Mouse (Mus musculus) CH12.LX (cell line): ENCODE measurements around the gene Trim17. TPM values are rescaled to one million over a fixed set of nuclear protein-coding genes. Genes with fewer than 3 reads are reported as not detected.

ENCODE experiments used
- DNase-seq: peaks from one replicate; pipeline ENCODE4 v3.0.0-alpha.2; 2013; ENCODE audit errors: extremely low read depth
- H3K27ac ChIP-seq: 2 replicates; pipeline ENCODE4 v1.5.1; 2012; ENCODE audit warnings: low read depth, mild to moderate bottlenecking, control low read depth, moderate library complexity; ENCODE audit not compliant: insufficient read depth
- H3K27me3 ChIP-seq: replicated peaks from 2 replicates; pipeline ENCODE3; 2012; ENCODE audit warnings: inconsistent platforms
- H3K36me3 ChIP-seq, 2 experiments: replicated peaks in 1 of 2; 2 replicates each; pipeline versions ENCODE3 to v1.6.1; 2012; ENCODE audit warnings: inconsistent platforms in 1 of 2, low read length in 1 of 2, mild to moderate bottlenecking in 1 of 2, mixed read lengths in 1 of 2, moderate library complexity in 1 of 2; ENCODE audit not compliant: control insufficient read depth in 1 of 2, insufficient read depth in 1 of 2
- H3K4me1 ChIP-seq, 2 experiments: 2 replicates each; pipeline ENCODE4 v1.6.1; 2012; ENCODE audit warnings: inconsistent platforms in 1 of 2, moderate library complexity in 1 of 2; ENCODE audit not compliant: insufficient read depth in 2 of 2, control insufficient read depth in 1 of 2
- H3K4me2 ChIP-seq: 2 replicates; pipeline ENCODE4 v1.6.1; 2012; ENCODE audit warnings: low read depth, mild to moderate bottlenecking, control low read depth; ENCODE audit not compliant: poor library complexity, insufficient read depth, severe bottlenecking
- H3K4me3 ChIP-seq, 3 experiments: fragments of 150-350 bp in 1 of 3; sonication (generic) in 1 of 3; replicated peaks in 1 of 3; 2 replicates each; pipeline versions ENCODE3 to v1.5.1; 2011 to 2012; ENCODE audit warnings: low read depth in 2 of 3, low read length in 2 of 3, mild to moderate bottlenecking in 2 of 3, moderate library complexity in 2 of 3, control low read depth in 1 of 3, improper control_type of control experiment in 1 of 3, inconsistent platforms in 1 of 3, mixed read lengths in 1 of 3; ENCODE audit not compliant: poor library complexity in 1 of 3
- H3K79me2 ChIP-seq: replicated peaks from 2 replicates; pipeline ENCODE4 v1.6.1; 2012; ENCODE audit warnings: mild to moderate bottlenecking, moderate library complexity; ENCODE audit not compliant: control insufficient read depth, poor library complexity, insufficient read depth, severe bottlenecking; ENCODE audit errors: extremely low read depth
- H3K9ac ChIP-seq: 2 replicates; pipeline ENCODE4 v1.6.1; 2012; ENCODE audit warnings: low read depth, mild to moderate bottlenecking, control low read depth, moderate library complexity; ENCODE audit not compliant: insufficient read depth
- H3K9me3 ChIP-seq: replicated peaks from 2 replicates; pipeline ENCODE3; 2012; ENCODE audit warnings: low read length, inconsistent platforms, mixed read lengths
- BHLHE40 ChIP-seq: IDR thresholded peaks from 2 replicates; pipeline ENCODE4 v1.6.1; 2011; ENCODE audit warnings: mild to moderate bottlenecking, low read depth, low read length, improper control_type of control experiment
- CTCF ChIP-seq, 2 experiments: IDR thresholded peaks in 1 of 2; conservative IDR thresholded peaks in 1 of 2; 2 replicates each; pipeline ENCODE4 v1.5.1; 2011 to 2012; ENCODE audit warnings: low read depth in 2 of 2, low read length in 2 of 2, improper control_type of control experiment in 1 of 2, inconsistent platforms in 1 of 2, mild to moderate bottlenecking in 1 of 2, moderate library complexity in 1 of 2
- EP300 ChIP-seq: IDR thresholded peaks from 2 replicates; pipeline ENCODE4 v1.6.1; 2011; ENCODE audit warnings: low read length, improper control_type of control experiment
- ETS1 ChIP-seq: conservative IDR thresholded peaks from 2 replicates; pipeline ENCODE4 v1.6.1; 2012; ENCODE audit warnings: low read depth, mild to moderate bottlenecking, inconsistent platforms, low read length, improper control_type of control experiment, moderate library complexity
- IRF4 ChIP-seq: IDR thresholded peaks from 2 replicates; pipeline ENCODE4 v1.6.1; 2014; ENCODE audit warnings: low read depth, mild to moderate bottlenecking, inconsistent platforms, low read length, improper control_type of control experiment
- MAX ChIP-seq: IDR thresholded peaks from 2 replicates; pipeline ENCODE4 v1.6.1; 2011; ENCODE audit warnings: low read length, improper control_type of control experiment
- MAZ ChIP-seq: IDR thresholded peaks from 2 replicates; pipeline ENCODE4 v1.6.1; 2012; ENCODE audit warnings: low read depth, mild to moderate bottlenecking, inconsistent platforms, low read length, improper control_type of control experiment, moderate library complexity
- MEF2A ChIP-seq: IDR thresholded peaks from 2 replicates; pipeline ENCODE4 v1.6.1; 2014; ENCODE audit warnings: low read depth, mild to moderate bottlenecking, inconsistent platforms, low read length, improper control_type of control experiment, borderline replicate concordance
- MXI1 ChIP-seq: IDR thresholded peaks from 2 replicates; pipeline ENCODE4 v1.6.1; 2011; ENCODE audit warnings: mild to moderate bottlenecking, low read depth, low read length, improper control_type of control experiment
- POLR2A ChIP-seq: IDR thresholded peaks from 2 replicates; pipeline ENCODE4 v1.6.1; 2011; ENCODE audit warnings: low read depth, mild to moderate bottlenecking, improper control_type of control experiment, low read length
- SIN3A ChIP-seq: IDR thresholded peaks from 2 replicates; pipeline ENCODE4 v1.6.1; 2012; ENCODE audit warnings: low read length, improper control_type of control experiment, inconsistent platforms
- SMC3 ChIP-seq: IDR thresholded peaks from 2 replicates; pipeline ENCODE4 v1.6.1; 2011; ENCODE audit warnings: low read depth, low read length, improper control_type of control experiment
- TBP ChIP-seq: conservative IDR thresholded peaks from 2 replicates; pipeline ENCODE4 v1.6.1; 2011; ENCODE audit warnings: low read depth, low read length, improper control_type of control experiment
- TCF12 ChIP-seq: IDR thresholded peaks from 2 replicates; pipeline ENCODE4 v1.6.1; 2014; ENCODE audit warnings: low read depth, mild to moderate bottlenecking, inconsistent platforms, low read length, improper control_type of control experiment
- USF2 ChIP-seq: conservative IDR thresholded peaks from 2 replicates; pipeline ENCODE4 v1.6.1; 2011; ENCODE audit warnings: low read depth, low read length, improper control_type of control experiment
- dilution Hi-C: fragments of 300-500 bp; cut with MboI; formaldehyde crosslinking; loops from 2 replicates; pipeline ENCODE4 v1.14.3; 2020; ENCODE audit warnings: low sequenced_read_pairs; ENCODE audit not compliant: extremely low pct_unique_long_range_greater_than_20kb, extremely low pct_ligation_motif_present
- in situ Hi-C: fragments of 300-500 bp; cut with MboI; formaldehyde crosslinking; loops from 3 replicates; pipeline ENCODE4 v1.14.3; 2019; ENCODE audit warnings: low sequenced_read_pairs, low pct_ligation_motif_present, low pct_unique_long_range_greater_than_20kb, mixed read lengths
- polyA plus RNA-seq: library from polyadenylated mRNA; unstranded; fragments of >175 nt; gene quantifications from 2 replicates; pipeline ENCODE4 v1.2.1, GENCODE M21; 2012; ENCODE audit warnings: low read depth; ENCODE audit not compliant: insufficient read length
- total RNA-seq, 2 experiments: library from RNA; depleted of rRNA; stranded (reverse); fragments of 300-350 nt in 1 of 2; fragments of >200 nt in 1 of 2; gene quantifications; 2 replicates each; pipeline ENCODE4 v1.2.3; 2012 to 2014

Trim17 gene
- total and polyA plus RNA-seq, 3 experiments: 0.47 to 0.49 TPM; not detected in 1

GRCm38 (mm10) chr11:58970831-58971530 lies 16.5 kb downstream of the Trim17 start:
- no peak for DNase-seq
- dilution Hi-C loops (no loop called here), in situ Hi-C loops (no loop called here)
- Histone ChIP-seq H3K9ac (no peak overlapping the region), H3K27me3 (no peaks in the 10 kb centered on the region), H3K36me3 (peaks cover 28 to 74% of the 10 kb centered on the region in 2 experiments), H3K79me2 (peaks cover 19% of the 10 kb centered on the region), H3K9me3 (no peaks in the 10 kb centered on the region), H3K4me2 (no peak overlapping the region), H3K4me3 (no peak overlapping the region), H3K4me1 (peaks cover 14 to 75% of the 10 kb centered on the region in 2 experiments), H3K27ac (peak overlapping the region; percentile 16; the same call in 1 of the 2 replicates)
- TF ChIP-seq SMC3 (no peak), CTCF (conservative IDR thresholded peaks at IDR 0.05 in 1 of 2, IDR thresholded peaks at IDR 0.05 in 1 of 2; ENCODE audit: low read depth in 2 of 2, low read length in 2 of 2) (peak in 1 of 2 experiments; percentile 15; a peak in 1 of 4 replicates)

DNA sequence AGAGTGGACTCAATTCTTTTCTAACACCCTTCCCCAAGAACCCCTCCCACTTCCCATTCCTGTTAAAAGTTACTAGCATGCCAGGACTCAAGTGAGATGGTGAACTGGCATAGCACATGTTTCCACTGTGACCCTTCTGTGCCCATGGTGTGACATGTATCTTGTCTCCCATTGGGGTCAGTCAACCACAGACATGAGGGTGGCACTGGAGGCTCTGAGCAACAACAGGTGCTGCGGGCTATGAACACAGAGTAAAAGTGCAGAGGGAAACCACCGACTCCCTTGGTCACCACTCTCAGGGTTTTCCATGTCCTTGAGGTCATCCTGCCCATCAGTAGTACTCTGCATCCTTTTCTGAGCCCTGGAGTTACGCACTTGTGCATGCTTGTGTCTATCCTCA lies 17.3 kb downstream of the Trim17 start:
- peak; percentile 39 for DNase-seq
- peak overlapping the region; percentile 37; the same call in 1 of the 2 replicates for H3K27ac ChIP-seq
- no peak overlapping the region for H3K9ac ChIP-seq
- H3K79me2 ChIP-seq: peaks cover 22% of the 10 kb centered on the region
- TF ChIP-seq TBP (no peak), USF2 (no peak), MXI1 (0 out of 2 replicates have a peak, but pooled peaks have one; percentile 37), BHLHE40 (peak; percentile 65), ETS1 (peak; percentile 50; the same call in 1 of the 2 replicates), MAZ (0 out of 2 replicates have a peak, but pooled peaks have one; percentile 48), EP300 (peak; percentile 57), POLR2A (peak; percentile 26; the same call in 1 of the 2 replicates), TCF12 (peak; percentile 69), MAX (0 out of 2 replicates have a peak, but pooled peaks have one; percentile 56), MEF2A (0 out of 2 replicates have a peak, but pooled peaks have one; percentile 13), IRF4 (0 out of 2 replicates have a peak, but pooled peaks have one; percentile 46), SIN3A (no peak)
- no peaks in the 10 kb centered on the region for H3K27me3 ChIP-seq
- H3K36me3 ChIP-seq: peaks cover 28 to 69% of the 10 kb centered on the region in 2 experiments
- dilution Hi-C loops (no loop called here), in situ Hi-C loops (no loop called here)
- peaks cover 14 to 78% of the 10 kb centered on the region in 2 experiments for H3K4me1 ChIP-seq
- H3K9me3 ChIP-seq: no peaks in the 10 kb centered on the region
- H3K4me2 ChIP-seq: peak overlapping the region; percentile 29; the same call in 1 of the 2 replicates
- no peak overlapping the region for H3K4me3 ChIP-seq
